Mouse (Mus musculus) small intestine, adult 2 months (tissue): ENCODE data around the gene Megf11.

ENCODE experiments used
- CTCF ChIP-seq: fragments of 200-500 bp; IDR thresholded peaks from 2 replicates; pipeline ENCODE4 v1.5.1; 2012; ENCODE audit warnings: low read depth, mild to moderate bottlenecking, control low read depth, inconsistent platforms, low read length, moderate library complexity, mixed read lengths; ENCODE audit not compliant: insufficient replicate concordance, insufficient read length; ENCODE audit errors: extremely low read depth
- POLR2A ChIP-seq: fragments of 200-500 bp; IDR thresholded peaks from 2 replicates; pipeline ENCODE4 v1.6.1; 2012; ENCODE audit warnings: low read depth, mild to moderate bottlenecking, control low read depth, inconsistent platforms, low read length, moderate library complexity

DNA sequence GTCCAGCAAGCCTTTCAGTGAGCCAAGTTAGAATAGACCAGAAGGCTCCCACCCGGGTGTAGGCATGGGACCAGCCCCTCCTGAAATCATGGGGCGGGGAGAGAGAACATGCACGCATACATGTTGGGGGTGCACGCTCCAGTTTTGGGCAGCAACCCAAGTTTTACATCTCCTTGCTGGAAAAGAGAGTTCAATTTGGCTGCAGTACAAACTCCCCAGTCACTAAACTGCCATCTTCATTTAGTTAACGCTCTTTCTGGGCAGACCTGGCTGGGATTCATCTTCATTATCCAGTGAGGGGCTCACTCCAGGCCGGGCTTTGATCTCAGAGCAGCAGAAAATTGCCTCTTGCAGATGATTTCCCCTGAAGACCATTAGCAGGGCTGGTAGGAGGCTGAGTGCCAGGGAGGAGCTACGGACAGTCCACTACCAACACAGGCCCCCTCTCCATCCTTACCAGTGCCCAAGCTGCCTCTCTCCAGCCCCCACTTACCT, 218.8 kb downstream of the Megf11 start:
- TF ChIP-seq CTCF, result no peak
- no peak for TF ChIP-seq POLR2A
